Mouse (Mus musculus) heart, adult 2 months (tissue): ENCODE results near the gene Ago3. TPM values are rescaled to one million over a fixed set of nuclear protein-coding genes. Genes with fewer than 3 reads are reported as not detected.

Experiments used
- DNase-seq, 2 experiments: peaks; one replicate each; pipeline ENCODE4 v3.0.0; 2021
- H3K27ac ChIP-seq: fragments of 200-600 bp; 2 replicates; pipeline ENCODE4 v1.8.1; 2022
- H3K27me3 ChIP-seq: fragments of 200-500 bp; 2 replicates; pipeline ENCODE4 v1.6.1; 2012; ENCODE audit warnings: mild to moderate bottlenecking, low read length, inconsistent platforms, mixed read lengths; ENCODE audit not compliant: control insufficient read depth, insufficient read depth
- H3K36me3 ChIP-seq: fragments of 200-500 bp; 2 replicates; pipeline ENCODE4 v1.6.1; 2012; ENCODE audit warnings: low read length, inconsistent platforms; ENCODE audit not compliant: control insufficient read depth, insufficient read depth
- H3K4me1 ChIP-seq: fragments of 200-500 bp; 2 replicates; pipeline ENCODE4 v1.6.1; 2011; ENCODE audit warnings: low read length; ENCODE audit not compliant: control insufficient read depth, insufficient read depth
- H3K4me3 ChIP-seq: fragments of 200-600 bp; 2 replicates; pipeline ENCODE4 v1.8.1; 2022
- H3K79me2 ChIP-seq: fragments of 200-500 bp; replicated peaks from 2 replicates; pipeline ENCODE4 v1.6.1; 2012; ENCODE audit warnings: mild to moderate bottlenecking, inconsistent platforms, low read length, moderate library complexity, mixed read lengths; ENCODE audit not compliant: control insufficient read depth, insufficient read depth
- H3K9ac ChIP-seq: fragments of 200-500 bp; 2 replicates; pipeline ENCODE4 v1.6.1; 2012; ENCODE audit warnings: low read depth, mild to moderate bottlenecking, control low read depth, inconsistent platforms, low read length, mixed read lengths
- CTCF ChIP-seq: fragments of 200-600 bp; IDR thresholded peaks from 2 replicates; pipeline ENCODE4 v1.8.1; 2022; ENCODE audit warnings: antibody characterized with exemption, mild to moderate bottlenecking, moderate library complexity
- EP300 ChIP-seq: fragments of 200-500 bp; IDR thresholded peaks from 2 replicates; pipeline ENCODE4 v1.6.1; 2011; ENCODE audit warnings: low read depth, low read length, control low read depth; ENCODE audit not compliant: insufficient read depth
- POLR2A ChIP-seq: fragments of 200-500 bp; IDR thresholded peaks from 2 replicates; pipeline ENCODE4 v1.6.1; 2011; ENCODE audit warnings: mild to moderate bottlenecking, low read depth, low read length, control low read depth; ENCODE audit not compliant: insufficient read depth
- WGBS: fragments of 180-500 bp; shearing (Covaris S2); methylation state at CpG from one replicate; pipeline ENCODE4 v1.1.7; 2018; 5-methylcytosine and 5-hydroxymethylcytosine counted together
- intact Hi-C: fragments of 180-260 bp; cut with DNase I; formaldehyde crosslinking; loops from one replicate; pipeline ENCODE4 v1.15.1; 2025
- polyA plus RNA-seq: library from polyadenylated mRNA; depleted of rRNA; stranded (reverse); fragments of >200 nt; gene quantifications from 2 replicates; pipeline ENCODE4 v1.2.3, GENCODE M21; 2012
- total RNA-seq, 2 experiments: library from RNA; stranded (reverse); gene quantifications; 2 replicates each; pipeline ENCODE4 v1.2.3; 2021

Gene Ago3
- total and polyA plus RNA-seq, 3 experiments = 6.4 to 12.6 (median 11.0) TPM

- Histone ChIP-seq H3K4me1 (no peaks in the 10 kb centered on the region), H3K36me3 (no peaks in the 10 kb centered on the region), H3K4me3 (peak overlapping the region; percentile 91), H3K27me3 (no peaks in the 10 kb centered on the region), H3K9ac (0 out of 2 replicates have a peak overlapping the region, but pooled peaks have one; percentile 45), H3K27ac (peak overlapping the region; percentile 81), H3K79me2 (no peaks in the 10 kb centered on the region; the same call in 1 of the 2 replicates)
- 58% methylated on average over 28 of the region's 28 CpGs for WGBS
- intact Hi-C loops = loop anchor here (5.0 kb wide), 1 partner anchor 105 kb away; the partner anchor contains the start of gene Ago3
- no peak for DNase-seq
- TF ChIP-seq POLR2A (no peak), CTCF (no peak; the same call in 1 of the 2 replicates), EP300 (no peak)
Observed at GRCm38 (mm10) chr4:126321854-126322511, 107.4 kb downstream of the Ago3 start.

- peak; percentile 96 to 99 for DNase-seq
- H3K36me3 ChIP-seq = no peaks in the 10 kb centered on the region
- peak within 1 kb of the TSS; percentile 81 for H3K27ac ChIP-seq
- intact Hi-C loops = loop anchor here (5.0 kb wide), 1 partner anchor 106 kb away; the partner anchor contains the start of gene Ago3
- peak; percentile 71 for TF ChIP-seq POLR2A
- TF ChIP-seq EP300 = peak; percentile 93
- TF ChIP-seq CTCF = peak; percentile 100; the same call in 1 of the 2 replicates
- H3K4me3 ChIP-seq = peak within 1 kb of the TSS; percentile 91
- H3K79me2 ChIP-seq = no peaks in the 10 kb centered on the region; the same call in 1 of the 2 replicates
- H3K27me3 ChIP-seq = no peaks in the 10 kb centered on the region
- WGBS = under 1% methylated on average over 80 of the region's 80 CpGs
- H3K4me1 ChIP-seq = no peaks in the 10 kb centered on the region
- peak within 1 kb of the TSS; percentile 83 for H3K9ac ChIP-seq
Observed at GRCm38 (mm10) chr4:126321111-126321853, 108.1 kb downstream of the Ago3 start, which contains the start of gene Adprhl2. Gene Adprhl2 (minus strand): TSS chr4:126321703.

- intact Hi-C loops = loop anchor here (5.0 kb wide), 1 partner anchor 107 kb away; the partner anchor contains the start of gene Ago3
- Histone ChIP-seq H3K4me3 (no peak overlapping the region), H3K4me1 (no peaks in the 10 kb centered on the region), H3K9ac (no peak overlapping the region), H3K36me3 (no peaks in the 10 kb centered on the region), H3K27me3 (no peaks in the 10 kb centered on the region), H3K79me2 (no peaks in the 10 kb centered on the region; the same call in 1 of the 2 replicates), H3K27ac (no peak overlapping the region)
- no peak for TF ChIP-seq POLR2A
- no peak for TF ChIP-seq EP300
- no peak for TF ChIP-seq CTCF
- DNase-seq = no peak
- WGBS = 83% methylated on average over 6 of the region's 6 CpGs
Observed at GRCm38 (mm10) chr4:126319806-126320205, 109.5 kb downstream of the Ago3 start.

- H3K36me3 ChIP-seq = no peaks in the 10 kb centered on the region
- H3K9ac ChIP-seq = no peak overlapping the region
- H3K4me1 ChIP-seq = no peaks in the 10 kb centered on the region
- no peak for TF ChIP-seq EP300
- TF ChIP-seq CTCF = no peak
- TF ChIP-seq POLR2A = no peak
- no peak for DNase-seq
- intact Hi-C loops = no loop called here
- WGBS = 88% methylated on average over 13 of the region's 13 CpGs
- H3K79me2 ChIP-seq = no peaks in the 10 kb centered on the region; the same call in 1 of the 2 replicates
- peak overlapping the region; percentile 20; the same call in 1 of the 2 replicates for H3K27ac ChIP-seq
- no peak overlapping the region for H3K4me3 ChIP-seq
- H3K27me3 ChIP-seq = no peaks in the 10 kb centered on the region
Observed at GRCm38 (mm10) chr4:126316443-126317040, 112.8 kb downstream of the Ago3 start.

GRCm38 (mm10) chr4:126315931-126316330, 113.4 kb downstream of the Ago3 start:
- TF ChIP-seq EP300 (no peak), CTCF (no peak), POLR2A (no peak)
- Histone ChIP-seq H3K27me3 (no peaks in the 10 kb centered on the region), H3K36me3 (no peaks in the 10 kb centered on the region), H3K4me3 (no peak overlapping the region), H3K9ac (no peak overlapping the region), H3K27ac (peak overlapping the region; percentile 20; the same call in 1 of the 2 replicates), H3K4me1 (no peaks in the 10 kb centered on the region), H3K79me2 (no peaks in the 10 kb centered on the region; the same call in 1 of the 2 replicates)
- 25% methylated on average over 5 of the region's 5 CpGs for WGBS
- DNase-seq = peak in 1 of 2 experiments; percentile 48
- intact Hi-C loops = no loop called here
